ENCODE assay signal across 27 mouse cellular contexts in genomic region chr17:18236931-18237330, GRCm38 (mm10). TPM values are rescaled to one million over a fixed set of nuclear protein-coding genes. Genes with fewer than 3 reads are reported as not detected.
DNase-seq lines count a peak whose midpoint lies in the region; TF ChIP-seq lines count a peak whose summit lies in the region.
"Had no signal": no experiment of that assay in that cellular context is flagged by ENCODE, and none has a peak within 500 bp of the region (broad histone marks: within the 10 kb centered on the region; RNA-seq: fewer than 3 reads in every experiment).

No protein-coding gene starts in this region.

- peaks cover 12% of the 10 kb centered on the region for H3K9me3 ChIP-seq in E14TG2a.4 (ENCODE audit: low read length)
- H3K9me3 ChIP-seq: intestine, embryonic 15.5 days had no signal

- H3K4me1 ChIP-seq in E14TG2a.4 (replicated peaks; ENCODE audit: low read depth, low read length): no peaks in the 10 kb centered on the region
- H3K4me1 ChIP-seq: embryonic facial prominence, embryonic 12.5 days; embryonic facial prominence, embryonic 15.5 days; heart, embryonic 12.5 days; heart, embryonic 15.5 days; hindbrain, embryonic 10.5 days; hindbrain, embryonic 13.5 days; intestine, embryonic 15.5 days had no signal

- peak overlapping the region; percentile 43; the same call in 1 of the 2 replicates for H3K4me3 ChIP-seq in E14TG2a.4 (replicated peaks; ENCODE audit: low read length)
- H3K4me3 ChIP-seq: embryonic facial prominence, embryonic 12.5 days; embryonic facial prominence, embryonic 15.5 days; gastrocnemius, adult 2 months; heart, embryonic 12.5 days; heart, embryonic 15.5 days; hindbrain, embryonic 10.5 days; hindbrain, embryonic 13.5 days; intestine, embryonic 15.5 days had no signal

- TF ChIP-seq CTCF in E14TG2a.4 (conservative IDR thresholded peaks at IDR 0.05; ENCODE audit: low read length): no peak

- no peaks in the 10 kb centered on the region for H3K36me3 ChIP-seq in E14TG2a.4 (ENCODE audit: insufficient read depth, low read length)
- H3K36me3 ChIP-seq: embryonic facial prominence, embryonic 12.5 days; embryonic facial prominence, embryonic 15.5 days; heart, embryonic 12.5 days; heart, embryonic 15.5 days; hindbrain, embryonic 10.5 days; hindbrain, embryonic 13.5 days; intestine, embryonic 15.5 days had no signal

- DNase-seq in gastrocnemius, postnatal 10 days: peak; percentile 2
- DNase-seq in gastrocnemius, postnatal 4 days (ENCODE audit: low spot score in 2 of 2): no peak
- peak; percentile 2 for DNase-seq in NIH3T3 (ENCODE audit: low read depth)
- no peak for DNase-seq in cerebellum, postnatal 10 days
- no peak for DNase-seq in c-Kit-positive CD71-positive TER-119-positive erythroid progenitor cells, embryonic 14.5 days (ENCODE audit: low spot score)
- DNase-seq: adrenal gland, adult 8-10 months; adrenal gland, postnatal 25 days; cerebellum, adult 18-20 months; cerebellum, adult 9-10 months; cerebellum, postnatal 25 days; forebrain, postnatal 0 days; gastrocnemius, adult 2 months; gastrocnemius, postnatal 25 days; heart, postnatal 10 days; heart, postnatal 36 days; kidney, adult 11 months had no signal

- H3K27me3 ChIP-seq in E14TG2a.4 (ENCODE audit: insufficient read depth, low read length): no peaks in the 10 kb centered on the region
- H3K27me3 ChIP-seq: embryonic facial prominence, embryonic 12.5 days; embryonic facial prominence, embryonic 15.5 days; heart, embryonic 12.5 days; heart, embryonic 15.5 days; hindbrain, embryonic 13.5 days; intestine, embryonic 15.5 days; Patski had no signal

RNA-seq across cellular contexts. Expression of gene Vmn2r94, which starts 40.6 kb away (rescaled TPM):
- not detected for total RNA-seq in gastrocnemius, postnatal 10 days (2021)
- not detected for total RNA-seq in gastrocnemius, postnatal 4 days (2021)
- total RNA-seq: adrenal gland, adult 8-10 months; adrenal gland, postnatal 25 days; common myeloid progenitor, adult 5-6 weeks; forebrain, postnatal 0 days; gastrocnemius, adult 2 months; gastrocnemius, postnatal 25 days; granulocyte monocyte progenitor cell, adult 5-6 weeks; heart, postnatal 10 days; heart, postnatal 36 days had no signal

Comparison
In these comparisons a context has a peak if more than half of its experiments do, and no peak if none do; other contexts are left out.
1. DNase-seq: peak in gastrocnemius, postnatal 10 days (single experiment) and NIH3T3 (single experiment); none in gastrocnemius, postnatal 4 days (0 of 2), cerebellum, postnatal 10 days (0 of 2) and c-Kit-positive CD71-positive TER-119-positive erythroid progenitor cells, embryonic 14.5 days (single experiment).